Mouse (Mus musculus): ENCODE measurements at regions not wholly inside any gene's neighbourhood (a gene's known extent, or its start where the extent isn't known, plus 50 kb on each side); places are given as distances from the start of the nearest gene placed in this dataset.

DNA sequence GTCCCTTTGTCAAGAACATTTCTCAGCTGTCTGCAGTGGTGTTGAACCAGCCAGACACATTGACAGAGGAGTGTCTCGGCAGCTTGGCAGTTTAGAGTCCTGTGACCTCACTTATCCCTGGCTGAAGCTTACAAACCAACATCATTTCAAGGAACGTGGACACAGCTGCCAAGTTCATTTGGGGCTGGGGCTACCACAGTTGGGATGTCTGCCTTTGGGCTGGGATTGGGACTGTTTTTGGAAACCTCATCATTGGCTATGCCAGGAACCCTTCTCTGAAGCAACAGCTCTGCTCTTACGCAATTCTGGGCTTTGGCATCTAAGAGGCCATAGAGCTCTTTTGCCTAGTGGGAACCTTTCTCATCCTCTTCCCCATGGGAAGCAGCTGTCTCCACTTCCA is 200.4 kb downstream of the Gm15262 start:
- peak; percentile 0 for DNase-seq (ENCODE audit: low read depth, low spot score)

GRCm38 (mm10) chrX:161511341-161511740 is 205.5 kb upstream of the Rai2 start:
- no peak for DNase-seq (ENCODE audit: low read depth, low spot score)

- DNase-seq (ENCODE audit: low read depth, low spot score), result no peak
Measured at GRCm38 (mm10) chrX:161523432-161524256, 193.2 kb upstream of the Rai2 start.

GRCm38 (mm10) chrX:161524257-161524646 is 192.6 kb upstream of the Rai2 start:
- DNase-seq (ENCODE audit: low read depth, low spot score), result no peak

DNA sequence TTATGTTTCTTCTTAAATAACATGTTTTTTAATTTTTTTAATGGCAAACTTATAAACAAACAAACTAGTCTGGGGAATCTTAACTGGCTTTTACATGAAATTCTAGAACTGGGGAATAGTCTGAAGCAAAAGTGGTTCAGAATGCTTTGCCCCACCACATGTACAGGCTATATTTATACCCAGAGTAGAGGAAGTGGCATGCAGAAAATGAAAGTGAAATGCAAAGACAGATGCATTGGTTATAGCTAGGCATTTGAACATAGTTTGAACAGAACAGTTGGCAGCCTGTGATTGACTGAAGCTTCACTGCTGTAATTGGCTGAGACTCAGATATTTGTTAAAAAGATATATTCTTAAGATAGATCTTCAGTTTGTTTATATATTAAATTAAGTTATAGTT is 179.6 kb upstream of the Rai2 start:
- peak; percentile 14 for DNase-seq (ENCODE audit: low read depth, low spot score)

GRCm38 (mm10) chrX:161556896-161557295 is 160.0 kb upstream of the Rai2 start:
- DNase-seq (ENCODE audit: low read depth, low spot score), result no peak

- no peak for DNase-seq (ENCODE audit: low read depth, low spot score)
Measured at GRCm38 (mm10) chrX:161558511-161558910, 158.4 kb upstream of the Rai2 start.

DNA sequence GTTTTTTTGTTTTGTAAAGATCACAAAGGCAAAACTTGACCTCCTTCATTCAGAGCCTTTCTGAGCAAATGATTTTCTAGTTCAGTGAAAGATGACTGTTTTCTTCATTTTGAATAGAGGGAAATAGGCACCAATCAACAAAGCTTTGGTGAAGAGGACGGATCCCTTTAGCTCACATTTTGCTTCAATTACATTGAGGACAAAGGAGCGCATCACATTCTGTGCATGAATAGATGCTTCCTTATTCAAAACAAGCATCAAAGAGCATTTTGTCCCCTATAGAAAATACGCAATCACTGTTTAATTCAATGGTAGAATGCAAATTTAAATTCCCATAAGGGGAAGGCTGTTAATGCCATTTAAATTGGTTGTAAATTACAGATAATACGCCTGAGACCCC is 150.4 kb upstream of the Rai2 start:
- DNase-seq (ENCODE audit: low read depth, low spot score), result no peak

DNA sequence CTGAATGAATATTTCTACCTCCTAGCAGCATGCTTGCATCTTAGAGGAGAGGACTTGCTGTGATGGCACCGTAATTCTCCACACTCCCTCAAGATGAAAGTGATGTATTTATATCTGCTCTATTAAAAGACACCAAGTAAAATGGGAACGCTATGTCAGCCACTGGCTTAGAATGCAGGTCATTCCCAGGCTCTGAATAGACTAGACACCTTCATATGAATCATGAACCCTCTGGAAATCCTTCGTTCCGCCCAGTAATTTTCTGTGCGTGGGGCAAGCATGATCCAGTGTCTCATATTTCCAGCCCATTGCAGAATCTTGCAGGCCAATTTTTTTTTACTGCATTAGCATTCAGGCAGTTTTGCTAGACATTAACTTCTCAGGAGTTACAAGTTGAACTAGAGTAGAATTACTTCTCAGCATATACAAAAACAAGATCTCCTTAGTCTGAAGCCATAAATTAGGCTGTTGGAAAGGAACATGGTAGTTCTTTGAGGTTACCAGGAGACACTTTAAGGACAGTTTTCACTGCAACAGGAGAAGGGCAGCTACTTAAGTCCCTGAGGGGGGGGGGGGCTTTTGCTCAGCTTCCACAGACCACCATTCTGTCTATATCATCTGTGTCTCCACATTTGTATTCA is 134.7 kb upstream of the Rai2 start:
- DNase-seq (ENCODE audit: low read depth, low spot score), result no peak

DNA sequence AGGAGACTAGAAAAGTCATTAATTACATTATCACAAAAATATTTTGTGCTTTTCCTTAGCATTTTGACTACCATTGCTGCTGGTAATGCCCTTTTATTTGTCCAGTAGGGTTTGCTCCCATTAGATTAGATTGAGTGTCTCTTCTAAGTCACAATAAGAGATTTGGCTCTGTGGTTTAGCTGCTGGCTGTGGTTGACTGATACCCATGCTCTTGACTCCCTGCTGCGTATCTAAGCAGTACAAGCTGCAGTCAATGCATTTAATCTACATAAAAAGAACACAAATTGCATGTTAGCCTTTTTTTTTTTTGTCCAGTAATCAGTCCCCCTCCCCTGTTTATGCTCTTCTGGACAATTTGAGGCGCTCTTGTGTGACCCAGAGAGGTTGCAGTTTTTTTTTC is 133.0 kb upstream of the Rai2 start:
- no peak for DNase-seq (ENCODE audit: low read depth, low spot score)

DNA sequence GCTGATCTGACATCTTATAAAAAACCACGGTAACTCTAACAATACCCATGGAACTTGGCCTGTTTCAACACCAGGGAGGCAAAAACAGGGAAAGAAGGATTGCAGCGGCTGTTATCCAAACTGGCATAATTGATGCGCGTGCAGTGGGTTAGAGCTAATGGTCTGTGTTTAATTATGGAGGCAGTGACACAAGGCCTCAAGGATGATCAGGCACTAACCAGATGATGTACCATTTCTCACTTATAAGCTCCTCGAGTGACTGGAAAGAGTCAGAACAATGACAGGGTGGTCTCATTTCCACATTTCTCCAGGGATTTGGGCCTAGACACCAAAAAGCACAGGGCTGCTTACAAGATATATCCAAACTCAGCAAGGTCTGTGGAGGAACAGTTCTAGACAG is 83.0 kb upstream of the Rai2 start:
- DNase-seq (ENCODE audit: low read depth, low spot score), result no peak

GRCm38 (mm10) chrX:161634342-161634741 is 82.5 kb upstream of the Rai2 start:
- DNase-seq (ENCODE audit: low read depth, low spot score), result no peak

DNA sequence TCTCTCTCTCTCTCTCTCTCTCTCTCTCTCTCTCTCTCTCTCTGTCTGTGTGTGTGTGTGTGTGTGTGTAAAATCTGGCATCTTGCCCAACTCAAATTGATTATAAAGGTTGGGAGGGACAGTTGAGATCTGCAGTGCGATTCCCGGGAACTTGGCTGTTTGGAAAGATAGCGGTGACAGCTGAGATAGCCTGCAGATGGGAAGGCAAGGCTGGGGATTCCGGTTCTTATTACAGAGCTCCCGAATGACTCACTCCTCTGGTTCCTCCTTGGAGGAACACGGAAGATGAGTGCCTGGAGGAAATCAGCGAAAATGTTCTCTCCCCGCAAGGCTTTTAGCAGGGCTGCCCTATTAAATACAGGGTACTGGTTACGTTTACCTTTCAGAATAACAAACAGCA is 81.2 kb upstream of the Rai2 start:
- no peak for DNase-seq (ENCODE audit: low read depth, low spot score)

DNA sequence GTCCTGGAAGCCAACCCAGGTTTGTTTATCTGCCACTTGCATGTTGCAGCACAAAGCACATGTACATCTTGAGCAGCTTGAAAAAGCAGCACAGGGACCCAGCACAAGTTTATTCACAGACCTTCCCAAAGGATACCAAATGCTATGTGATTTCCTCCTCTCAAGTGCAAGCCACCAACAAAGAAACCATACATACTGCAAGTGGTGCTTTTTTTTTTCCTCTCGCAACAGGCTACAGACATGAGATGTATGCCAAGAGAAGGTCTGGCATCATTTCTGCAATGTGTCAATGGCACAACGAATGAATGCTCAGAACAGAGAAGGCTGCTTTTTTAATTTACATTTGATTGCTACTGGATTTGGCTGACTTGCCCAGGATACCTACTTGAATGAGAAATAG is 63.8 kb upstream of the Rai2 start:
- no peak for DNase-seq (ENCODE audit: low read depth, low spot score)

DNA sequence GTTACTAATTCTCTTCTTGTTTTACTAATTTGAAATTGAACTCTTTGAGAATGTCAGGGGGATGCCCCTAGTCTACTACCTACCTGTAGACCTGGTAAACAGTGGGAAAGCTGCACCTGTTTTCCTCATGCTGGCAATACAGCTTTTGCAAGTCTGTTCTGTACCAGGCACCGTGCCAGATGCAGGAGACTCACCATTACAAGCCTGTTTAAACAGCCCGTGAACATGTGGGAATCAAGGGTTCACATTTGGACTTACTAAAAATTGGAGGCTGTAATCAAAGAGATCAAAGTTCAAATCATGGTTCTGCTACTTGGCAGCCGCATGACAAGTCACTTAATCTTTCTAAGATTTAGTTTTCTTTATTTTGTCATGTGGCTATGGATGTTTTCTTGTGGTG is 56.8 kb upstream of the Rai2 start:
- DNase-seq (ENCODE audit: low read depth, low spot score), result no peak

DNA sequence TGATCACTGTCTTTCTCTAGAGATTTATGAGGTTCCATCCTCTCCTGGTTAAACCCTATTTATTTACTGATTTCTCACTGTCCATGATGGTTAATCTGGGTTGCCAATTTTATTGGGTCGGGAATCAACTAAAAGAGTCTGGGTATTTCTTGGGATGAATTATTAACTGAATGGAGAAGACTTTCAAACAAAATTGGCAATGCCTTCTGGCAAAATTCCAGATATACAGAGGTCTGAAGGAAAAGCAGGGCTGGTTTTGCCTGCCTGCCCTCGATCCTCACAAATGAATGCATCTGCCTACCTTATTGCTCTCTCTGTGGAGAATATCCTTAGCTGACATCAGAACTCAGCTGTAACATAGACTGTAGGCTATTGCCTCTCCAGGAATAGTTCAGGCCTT is 54.9 kb upstream of the Rai2 start:
- no peak for DNase-seq (ENCODE audit: low read depth, low spot score)
